Mouse (Mus musculus) thymus, postnatal 4 days (tissue): Measurements from ENCODE around the gene Gm21812.
"Not testable (repeated sequence)": the region's sequence is repeated elsewhere in the genome, so short reads cannot be mapped to it uniquely, and the experiment has no call there.

Experiments used
- DNase-seq: peaks from one replicate; pipeline ENCODE4 v3.0.0; 2021

Gene Gm21812

DNA sequence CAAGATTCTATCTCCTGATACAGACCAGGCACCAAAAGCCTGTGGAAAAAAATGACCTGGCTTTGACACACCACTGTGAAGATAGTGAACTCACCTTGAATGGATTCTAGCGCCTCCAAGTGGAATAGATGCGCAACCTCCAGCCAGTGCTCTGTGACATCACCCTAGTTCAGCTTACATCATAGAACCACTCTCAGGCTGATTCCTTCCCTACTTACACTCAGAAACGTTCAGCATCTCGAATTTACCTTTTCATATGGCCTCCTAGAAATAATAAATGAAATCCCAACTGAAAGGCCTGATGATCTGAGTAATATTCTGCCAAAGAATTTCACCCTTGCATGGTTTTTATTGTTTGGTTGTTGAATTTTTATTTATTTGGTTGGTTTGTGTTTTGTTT is at the start of gene Gm21812:
Gene Gm21812, minus strand, starts transcription at position 101 of the 400 bp plus-strand sequence.
- not testable (repeated sequence) for DNase-seq
